Mouse (Mus musculus): ENCODE measurements at regions not wholly inside any gene's neighbourhood (a gene's known extent, or its start where the extent isn't known, plus 50 kb on each side); places are given as distances from the start of the nearest gene placed in this dataset.

DNA sequence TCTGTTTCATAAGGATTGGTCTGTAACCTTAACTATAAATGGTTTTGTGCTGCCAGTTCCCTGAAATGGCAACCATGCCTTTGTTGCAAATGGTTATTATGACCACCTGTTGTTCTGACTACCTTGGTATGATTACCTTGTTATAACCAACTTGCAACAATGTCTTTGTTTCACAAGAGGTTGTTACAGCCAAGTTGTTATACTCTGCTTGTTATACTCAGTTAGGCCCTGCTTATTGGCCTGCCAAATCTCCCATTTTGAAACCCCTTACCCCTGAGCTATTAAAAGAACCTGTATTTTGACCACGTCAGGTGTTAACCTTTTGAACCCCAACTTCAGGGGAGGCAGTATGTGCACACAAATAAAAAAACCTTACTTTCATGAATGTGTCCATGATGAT lies 431.5 kb upstream of the Adamts16 start:
- intact Hi-C loops (cut with DNase I) = no loop called here
- DNase-seq (ENCODE audit: low spot score in 2 of 2) = no peak

DNA sequence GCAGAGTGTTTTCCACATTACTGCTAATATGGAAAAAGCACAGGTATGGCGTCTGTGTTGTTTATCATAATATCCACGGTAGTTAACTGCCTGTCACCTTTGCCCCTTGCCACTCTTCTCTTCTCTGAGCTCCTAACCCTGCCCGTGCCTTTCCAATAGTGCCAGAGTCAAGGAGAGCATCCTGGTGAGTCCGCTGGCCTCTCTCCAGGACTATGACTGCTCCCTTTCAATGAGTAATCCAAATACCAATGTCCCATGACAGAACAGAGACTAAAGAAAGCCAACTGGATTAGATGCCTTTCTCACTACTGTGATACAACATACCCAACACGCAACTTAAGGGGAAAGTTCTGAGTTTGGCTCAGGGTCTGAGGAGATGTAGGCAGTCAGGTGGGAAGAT lies 430.8 kb upstream of the Adamts16 start:
- DNase-seq (ENCODE audit: low spot score in 2 of 2) = no peak
- intact Hi-C loops (cut with DNase I) = no loop called here

DNA sequence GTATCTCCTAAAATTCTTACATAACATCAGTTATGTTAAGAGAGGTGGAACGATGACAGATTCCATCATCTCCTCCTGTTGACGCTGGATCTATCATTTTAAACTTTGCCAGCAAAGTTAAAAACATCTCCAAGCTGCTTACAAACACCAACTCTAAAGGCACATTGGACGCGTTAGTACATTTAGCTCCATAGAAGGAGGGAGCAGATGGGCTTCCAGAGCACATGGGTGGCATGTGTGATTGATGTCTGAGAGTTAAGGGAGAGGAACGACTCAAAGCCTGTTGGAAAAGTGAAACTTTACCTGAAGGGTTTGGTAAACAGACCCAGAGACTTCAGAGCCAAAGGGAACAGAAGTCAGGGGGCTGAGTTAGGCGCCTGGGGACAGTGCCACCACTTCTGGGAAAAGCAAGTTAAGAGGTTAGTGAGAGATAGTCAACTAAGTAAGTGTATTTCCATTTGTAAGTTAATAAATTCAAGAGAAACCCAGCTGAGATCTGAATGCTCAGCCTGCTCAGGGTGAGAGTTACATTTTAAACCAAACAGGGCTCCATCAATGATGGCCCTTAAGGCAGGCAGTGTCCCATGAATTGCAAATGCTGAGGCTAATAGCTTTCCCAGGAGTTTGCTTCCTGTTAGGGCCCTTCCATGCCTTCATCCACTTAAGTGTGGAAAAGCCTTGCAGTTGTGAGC lies 430.3 kb upstream of the Adamts16 start:
- intact Hi-C loops (cut with DNase I) = no loop called here
- no peak for DNase-seq (ENCODE audit: low spot score in 2 of 2)

DNA sequence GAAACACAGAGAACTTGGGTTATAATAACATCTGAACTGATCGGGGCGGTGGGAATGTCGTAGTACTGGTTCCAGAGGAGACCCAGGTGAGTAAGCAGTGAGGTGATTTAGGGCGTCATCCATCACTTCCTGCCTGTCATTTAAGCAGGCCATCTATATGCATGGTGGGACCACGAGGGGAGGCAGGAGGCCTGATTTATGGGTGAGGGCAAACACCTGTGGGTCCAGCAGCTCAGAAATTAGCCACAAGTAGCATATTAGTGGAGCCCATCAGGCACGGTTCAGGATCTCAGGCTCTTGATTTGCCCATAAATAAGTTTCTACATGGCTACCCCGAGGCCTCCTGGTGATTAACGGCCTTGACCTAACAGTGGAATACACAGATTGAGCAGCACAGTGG lies 428.8 kb upstream of the Adamts16 start:
- intact Hi-C loops (cut with DNase I) = no loop called here
- no peak for DNase-seq (ENCODE audit: low spot score in 2 of 2)

DNA sequence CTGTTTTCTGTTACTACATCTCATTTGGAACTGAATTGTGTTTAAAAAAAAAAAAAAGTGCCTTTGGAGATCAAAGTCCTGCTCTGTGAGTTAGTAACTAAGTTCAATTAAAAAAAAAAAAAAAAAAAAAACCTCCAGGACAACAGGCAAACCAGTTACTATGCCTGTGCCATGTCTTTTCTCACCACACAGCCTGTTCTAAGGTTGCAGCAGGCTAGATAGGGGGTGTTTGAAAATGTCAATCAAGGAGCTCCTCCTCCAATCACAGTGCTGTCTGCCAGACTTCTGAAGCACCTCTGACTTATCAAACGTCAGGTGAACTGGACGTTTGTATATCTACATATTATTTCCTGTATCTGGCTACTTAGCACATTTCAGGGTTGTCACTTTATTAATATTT lies 427.9 kb upstream of the Adamts16 start:
- intact Hi-C loops (cut with DNase I) = no loop called here
- no peak for DNase-seq (ENCODE audit: low spot score in 2 of 2)

DNA sequence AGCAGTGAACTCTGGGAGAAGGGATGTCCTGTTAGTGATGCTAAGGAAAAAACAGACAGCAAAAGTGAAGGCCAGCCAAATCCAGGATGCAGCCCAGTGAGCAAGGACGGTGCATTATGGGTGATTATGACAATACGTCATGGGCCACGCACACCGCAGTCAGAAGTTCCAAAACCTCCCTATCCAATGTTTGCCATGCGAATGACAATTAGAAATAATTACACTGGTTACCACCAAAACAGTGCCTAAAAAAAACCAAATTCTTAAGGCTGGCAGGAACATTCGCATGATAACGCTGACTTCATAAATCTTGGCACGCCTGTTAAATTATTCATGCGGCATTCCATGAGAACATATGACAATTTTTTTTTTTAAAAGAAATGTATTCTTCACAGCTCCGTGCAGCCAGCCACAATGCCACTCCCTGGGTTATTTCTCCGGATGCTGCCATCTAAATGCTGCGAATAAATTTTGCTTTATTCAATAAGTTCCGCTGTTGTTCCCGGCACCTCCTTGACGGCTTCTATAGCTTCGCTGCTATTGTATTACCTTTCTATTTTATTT lies 421.8 kb upstream of the Adamts16 start:
- peak in 1 of 2 experiments; percentile 22 for DNase-seq (ENCODE audit: low spot score in 2 of 2)
- intact Hi-C loops (cut with DNase I) = no loop called here

DNA sequence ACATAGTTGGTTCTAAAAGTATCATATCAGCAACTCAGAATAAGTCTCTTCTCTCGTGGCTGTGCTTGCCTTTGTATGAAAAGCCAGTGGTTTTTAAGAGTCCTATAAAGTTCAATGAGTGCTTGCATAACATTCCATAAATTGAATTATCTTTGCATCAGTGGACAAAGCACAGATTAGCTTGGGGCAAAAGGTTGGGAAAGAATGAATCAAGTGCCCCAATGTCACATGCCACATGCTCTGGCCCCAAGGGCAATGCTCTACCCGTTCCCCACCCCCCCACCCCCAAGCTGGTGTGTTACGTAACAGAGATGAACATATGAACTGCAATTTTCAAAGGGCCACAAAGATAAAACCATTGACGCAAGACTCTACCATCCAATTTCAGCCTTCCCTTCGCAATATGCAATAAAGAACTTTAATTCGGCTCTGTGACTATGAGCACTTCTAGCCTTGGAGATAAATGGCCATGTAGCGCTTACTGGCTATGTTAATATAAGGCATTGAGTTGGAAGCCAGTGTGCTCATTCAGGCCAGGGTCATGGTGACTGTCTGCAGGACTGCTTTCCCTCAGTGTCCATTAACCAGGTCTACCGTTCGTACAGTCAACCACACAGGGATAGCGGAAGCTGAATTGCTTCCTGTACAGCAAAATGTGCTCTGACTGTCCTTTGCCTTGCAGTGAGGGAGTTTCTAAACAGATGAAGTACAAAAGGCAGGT lies 421.1 kb upstream of the Adamts16 start:
- DNase-seq (ENCODE audit: low spot score in 2 of 2) = no peak
- intact Hi-C loops (cut with DNase I) = no loop called here

DNA sequence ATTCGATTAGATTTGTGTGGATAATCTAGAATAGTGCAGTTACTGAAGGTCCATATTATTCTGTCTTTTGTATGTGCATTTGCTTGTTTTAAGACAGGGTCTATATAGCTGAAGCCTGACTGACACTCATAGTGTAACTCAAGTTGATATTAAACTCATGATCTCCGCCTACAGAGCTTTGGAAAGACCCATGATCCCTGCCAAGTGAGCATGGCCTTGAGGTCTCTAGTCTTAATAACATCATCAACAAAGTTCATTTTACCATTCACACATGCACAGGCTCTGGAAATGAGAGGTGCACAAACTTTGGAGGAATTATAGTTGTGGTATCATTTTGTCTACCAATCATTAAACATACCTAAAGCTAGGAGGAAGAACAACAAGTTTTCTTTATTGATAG lies 412.4 kb upstream of the Adamts16 start:
- no peak for DNase-seq (ENCODE audit: low spot score in 2 of 2)
- intact Hi-C loops (cut with DNase I) = no loop called here

DNA sequence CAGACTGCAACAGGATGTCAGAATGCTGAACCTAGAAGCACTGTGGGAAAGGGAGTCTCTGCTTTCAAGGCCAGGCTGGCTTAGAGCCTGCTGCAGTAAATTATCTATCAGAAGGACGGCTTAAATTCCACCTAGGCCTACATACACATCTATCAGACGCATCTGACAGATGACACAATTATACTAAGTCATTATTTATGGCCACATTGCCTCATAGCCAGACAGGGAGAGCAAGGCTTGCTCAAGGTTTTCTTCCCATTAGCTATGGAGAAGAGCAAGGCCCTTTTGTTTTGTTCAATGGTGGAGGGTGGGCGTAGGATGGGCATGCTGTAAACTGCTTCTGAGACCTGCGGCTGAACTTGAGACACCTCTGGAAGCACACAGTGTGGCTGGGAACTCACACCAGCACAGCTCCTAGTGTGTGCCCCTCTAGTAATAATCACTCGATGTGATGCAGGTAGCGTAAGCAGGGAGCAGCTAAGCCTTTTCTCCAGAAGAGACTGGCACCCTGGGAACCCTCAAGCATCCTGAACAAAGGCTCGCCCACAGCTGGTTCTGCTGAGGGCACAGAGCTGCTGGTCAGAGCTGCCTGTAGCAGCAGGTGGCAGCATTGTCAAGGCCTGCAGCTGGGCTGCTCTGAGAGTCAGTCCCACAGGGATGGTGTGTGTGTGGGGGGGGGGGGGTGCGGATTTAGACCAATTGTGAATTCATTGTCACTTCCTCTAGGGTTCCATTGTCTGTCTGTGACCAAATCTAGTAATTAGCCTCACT lies 406.8 kb upstream of the Adamts16 start:
- intact Hi-C loops (cut with DNase I) = no loop called here
- peak; percentile 35 to 45 for DNase-seq (ENCODE audit: low spot score in 2 of 2)

DNA sequence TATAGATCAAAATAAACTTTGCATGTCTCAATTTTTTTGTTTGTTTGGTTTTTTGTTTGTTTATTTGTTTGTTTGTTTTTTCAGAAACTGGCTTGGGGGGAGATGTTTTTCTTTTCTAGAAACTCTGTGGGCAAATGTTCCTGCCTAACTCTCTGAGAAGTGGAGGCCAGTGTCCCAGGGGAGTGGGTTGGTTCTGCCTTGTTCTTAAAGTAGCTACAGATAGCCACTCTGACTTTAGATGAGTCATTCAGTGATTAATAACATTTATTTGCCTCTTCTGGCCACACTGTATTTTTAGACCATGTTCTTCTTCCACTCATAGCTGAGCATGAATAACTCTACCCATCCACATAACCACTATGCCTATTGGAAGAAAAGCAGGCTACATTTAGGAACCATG lies 405.6 kb upstream of the Adamts16 start:
- no peak for DNase-seq (ENCODE audit: low spot score in 2 of 2)
- intact Hi-C loops (cut with DNase I) = no loop called here

DNA sequence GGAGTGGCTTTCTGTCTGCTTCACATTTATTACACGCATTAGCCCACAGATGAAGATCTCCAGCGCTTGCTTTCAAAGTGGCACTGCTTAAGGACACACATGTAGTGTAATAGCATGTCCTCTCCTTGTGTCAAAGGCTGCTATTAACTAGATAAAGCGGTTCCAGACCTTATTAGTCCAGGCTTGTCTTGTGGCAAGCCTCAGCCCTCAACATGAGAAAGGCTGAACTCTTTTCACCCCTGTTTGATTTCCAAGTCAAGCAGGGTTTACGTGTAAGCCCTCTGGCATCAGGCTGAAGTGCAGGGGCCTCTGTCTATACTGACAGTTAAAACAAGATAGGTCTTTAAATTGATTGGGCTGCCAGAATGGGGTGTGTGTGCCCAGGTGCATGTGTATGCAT lies 403.7 kb upstream of the Adamts16 start:
- intact Hi-C loops (cut with DNase I) = no loop called here
- DNase-seq (ENCODE audit: low spot score in 2 of 2) = no peak

DNA sequence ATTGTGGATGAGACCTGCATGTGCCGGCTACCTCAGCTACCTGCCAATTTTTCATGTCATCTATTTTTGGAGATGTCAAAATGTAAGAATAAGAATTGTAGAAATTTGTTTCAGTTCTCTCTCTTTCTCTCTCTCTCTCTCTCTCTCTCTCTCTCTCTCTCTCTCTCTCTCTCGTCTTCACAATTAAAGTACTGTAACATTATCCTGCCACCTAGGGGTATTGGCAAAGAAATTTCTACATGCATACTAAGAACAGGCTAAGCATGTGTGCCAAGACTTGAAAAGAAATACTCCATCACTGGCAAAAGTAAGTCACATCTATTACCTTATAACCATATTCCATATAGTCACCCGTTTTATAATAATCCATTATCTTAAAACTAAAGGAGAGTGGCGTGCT lies 398.2 kb upstream of the Adamts16 start:
- DNase-seq (ENCODE audit: low spot score in 2 of 2) = no peak
- intact Hi-C loops (cut with DNase I) = loop anchor here (5.0 kb wide), 1 partner anchor 132 kb away; no protein-coding TSS in a partner anchor

DNA sequence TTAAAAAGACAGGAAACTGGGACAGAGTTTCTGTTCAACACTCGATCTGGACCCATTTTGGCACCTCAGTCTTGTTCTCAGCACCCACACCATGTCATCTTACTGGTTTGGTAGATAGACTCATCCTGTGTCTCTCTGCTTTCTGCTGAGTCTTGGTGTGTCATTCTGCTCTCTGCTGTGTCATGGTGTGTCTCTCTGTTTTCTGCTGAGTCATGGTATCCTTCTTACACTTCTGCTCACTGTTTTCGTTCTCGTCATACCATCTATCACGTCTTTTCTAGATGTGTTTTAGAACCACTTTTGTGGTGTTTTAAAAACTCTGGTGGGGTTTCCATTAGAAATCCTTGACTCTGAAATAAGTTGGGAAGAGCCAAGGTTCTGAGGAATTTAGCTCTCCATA lies 393.7 kb upstream of the Adamts16 start:
- intact Hi-C loops (cut with DNase I) = no loop called here

DNA sequence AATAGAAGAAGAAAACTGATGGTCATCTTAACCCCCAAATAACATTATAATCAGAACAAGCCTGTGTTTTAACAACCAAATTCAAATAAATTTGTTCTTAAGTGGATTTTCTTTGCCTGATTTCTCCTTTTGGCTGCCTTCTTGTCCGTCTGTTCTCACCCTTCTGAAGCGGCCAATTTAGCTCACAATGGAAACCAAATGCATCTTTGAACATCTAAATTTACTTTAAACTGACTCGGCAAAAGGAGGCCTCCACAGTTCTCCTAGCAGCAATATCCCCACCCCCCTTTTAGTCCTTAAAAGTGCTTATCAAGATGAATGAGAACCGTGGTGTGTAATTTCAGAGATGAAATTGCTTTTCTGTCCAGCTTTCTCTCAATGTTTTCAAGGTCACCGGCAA lies 389.6 kb upstream of the Adamts16 start:
- peak in 1 of 2 experiments; percentile 27 for DNase-seq (ENCODE audit: low spot score in 2 of 2)
- intact Hi-C loops (cut with DNase I) = no loop called here

More for the DNA sequence above, 393.7 kb upstream of the Adamts16 start:
- DNase-seq (ENCODE audit: low spot score in 2 of 2) = no peak

DNA sequence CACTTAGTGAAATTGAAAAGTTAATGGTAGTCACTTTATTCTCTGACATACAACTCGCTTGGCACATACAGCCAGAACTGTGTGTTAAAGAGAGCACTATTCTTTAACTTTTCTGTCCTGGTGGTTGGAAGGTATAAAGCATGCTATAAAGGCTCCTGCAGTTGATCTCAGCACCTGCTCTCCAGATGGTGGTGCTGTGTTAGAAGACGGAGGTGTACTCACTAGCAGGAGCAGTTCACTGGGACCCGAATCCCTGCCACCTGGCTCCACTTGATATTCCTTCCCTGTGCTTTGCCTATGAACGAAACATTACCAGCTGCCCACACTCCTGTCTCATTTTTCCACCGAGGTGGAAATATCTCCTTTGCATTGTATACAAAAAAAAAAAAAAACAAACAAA lies 373.2 kb upstream of the Adamts16 start:
- DNase-seq (ENCODE audit: low spot score in 2 of 2) = no peak
- intact Hi-C loops (cut with DNase I) = no loop called here

DNA sequence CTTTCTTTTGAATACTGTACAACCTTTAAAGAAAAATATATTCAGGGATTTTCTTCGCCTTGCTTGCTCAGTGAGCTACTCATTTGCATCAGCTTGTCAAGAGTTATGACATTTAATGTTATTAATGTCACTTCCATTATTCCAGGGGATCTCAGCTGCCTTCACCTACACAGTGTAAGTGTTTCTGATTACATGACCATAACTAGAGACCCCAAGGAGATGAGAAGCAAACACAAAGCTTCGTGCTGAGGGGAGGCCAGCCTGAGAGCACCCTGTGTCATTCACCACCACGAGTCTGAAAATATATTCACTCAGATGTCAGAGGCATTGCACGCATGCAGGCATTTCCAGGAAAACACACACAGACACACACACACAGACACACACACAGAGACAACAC lies 369.8 kb upstream of the Adamts16 start:
- intact Hi-C loops (cut with DNase I) = no loop called here
- no peak for DNase-seq (ENCODE audit: low spot score in 2 of 2)

DNA sequence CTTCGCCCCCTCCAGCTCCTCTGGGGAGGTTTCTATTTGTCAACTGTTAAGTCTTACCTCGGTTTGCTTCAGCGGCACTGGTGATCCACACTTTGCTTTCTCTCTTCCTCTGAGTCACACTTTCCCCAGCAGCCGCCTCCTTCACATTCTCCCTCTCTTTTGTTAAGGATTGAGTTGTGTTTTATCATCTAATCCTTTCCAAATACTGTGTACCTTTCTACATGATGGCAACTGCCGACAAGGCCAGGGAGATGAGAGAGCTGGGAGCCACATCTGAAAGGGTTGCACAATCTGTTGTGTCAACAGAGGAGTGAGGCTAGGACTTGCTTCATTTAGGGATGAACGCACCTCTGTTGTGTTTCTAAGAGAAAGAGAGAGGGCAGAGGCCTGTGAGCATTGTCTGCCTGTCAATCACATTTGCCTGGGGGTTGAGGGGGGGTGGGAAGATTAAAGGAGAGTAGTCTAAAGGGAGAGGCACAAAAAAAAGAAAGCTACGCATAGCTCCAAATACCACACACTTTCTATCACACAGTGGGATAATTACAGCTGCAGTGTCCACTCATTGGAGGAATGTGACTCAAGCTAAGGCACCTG lies 369.1 kb upstream of the Adamts16 start:
- intact Hi-C loops (cut with DNase I) = no loop called here
- no peak for DNase-seq (ENCODE audit: low spot score in 2 of 2)

DNA sequence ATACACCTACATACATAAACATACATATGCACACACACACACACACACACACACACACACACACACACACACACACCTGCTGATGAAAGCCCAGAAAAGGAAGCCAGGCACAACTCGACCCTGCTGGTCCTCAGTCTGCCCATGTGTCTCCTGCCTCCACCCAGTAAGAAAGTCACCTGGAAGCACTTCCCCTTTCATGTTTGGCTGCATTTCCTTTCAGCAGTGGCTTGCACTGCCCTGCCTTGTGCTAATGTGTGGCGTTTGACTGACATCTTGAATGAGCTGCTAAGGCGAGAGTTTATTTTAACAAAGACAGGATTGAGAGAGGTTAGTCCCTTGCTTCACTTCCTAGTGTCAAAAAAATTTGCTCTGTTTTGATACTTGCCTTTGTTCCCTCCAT lies 364.1 kb upstream of the Adamts16 start:
- intact Hi-C loops (cut with DNase I) = no loop called here
- no peak for DNase-seq (ENCODE audit: low spot score in 2 of 2)

DNA sequence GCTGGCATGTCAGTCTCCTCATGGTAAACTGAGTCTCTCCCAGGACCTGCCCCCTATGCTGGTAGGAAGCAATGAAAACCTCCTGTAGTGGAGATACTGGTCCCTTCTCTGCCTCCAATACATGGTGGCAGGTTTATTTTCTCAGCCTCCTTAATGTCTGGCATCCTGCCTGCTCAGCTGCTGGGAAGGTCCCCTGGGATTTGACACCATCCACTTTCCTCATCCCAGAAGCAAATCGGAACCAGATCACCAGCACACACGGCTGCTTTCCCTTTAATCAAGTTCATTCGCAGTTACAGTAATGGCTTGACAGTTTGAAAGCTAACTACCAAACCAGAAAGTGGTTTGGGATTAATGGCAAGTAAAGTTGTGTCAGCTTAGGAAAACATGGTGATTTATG lies 359.0 kb upstream of the Adamts16 start:
- no peak for DNase-seq (ENCODE audit: low spot score in 2 of 2)
- intact Hi-C loops (cut with DNase I) = no loop called here

DNA sequence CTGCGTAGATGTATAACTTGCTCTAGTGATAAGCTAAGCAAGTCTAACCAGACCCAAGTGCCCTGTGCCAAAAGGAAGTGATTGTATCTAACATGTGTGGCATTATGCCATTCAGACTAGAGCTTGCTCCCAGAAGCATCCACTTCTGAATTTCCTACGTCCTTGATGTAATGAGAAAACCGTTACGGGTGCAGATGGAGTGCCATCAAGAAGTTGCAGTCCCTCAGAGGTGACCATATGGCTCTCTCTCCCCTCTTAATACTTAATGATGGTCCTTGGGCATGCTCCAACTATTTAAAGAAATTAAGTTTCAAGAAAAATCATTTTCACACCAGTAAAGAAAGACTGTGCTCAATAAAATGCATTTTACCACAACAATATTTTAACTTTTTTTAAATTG lies 354.1 kb upstream of the Adamts16 start:
- DNase-seq (ENCODE audit: low spot score in 2 of 2) = no peak
- intact Hi-C loops (cut with DNase I) = no loop called here

Data from left cerebral cortex, postnatal 14 days (tissue).